Mouse (Mus musculus) heart, postnatal 36 days (tissue): ENCODE results near the gene Lag3. TPM values are rescaled to one million over a fixed set of nuclear protein-coding genes. Genes with fewer than 3 reads are reported as not detected.

Experiments used
- DNase-seq, 2 experiments: peaks; one replicate each; pipeline ENCODE4 v3.0.0; 2021 to 2022
- intact Hi-C: fragments of 180-260 bp; cut with DNase I; formaldehyde crosslinking; loops from one replicate; pipeline ENCODE4 v1.15.1; 2025
- total RNA-seq, 2 experiments: library from RNA; stranded (reverse); gene quantifications; 2 replicates each; pipeline ENCODE4 v1.2.3; 2021

Gene Lag3
- total RNA-seq, 2 experiments from 2014 or later = 0.19 to 0.43 TPM

GRCm38 (mm10) chr6:124920318-124921085, 9.0 kb upstream of the Lag3 start:
- intact Hi-C loops = no loop called here
- DNase-seq = peak in 1 of 2 experiments; percentile 17

- intact Hi-C loops = loop anchor here (10.0 kb wide), 1 partner anchor 435 kb away; no protein-coding TSS in a partner anchor
- peak; percentile 91 to 93 for DNase-seq
These were observed 8.3 kb upstream of the Lag3 start, which contains the start of gene Ptms for GRCm38 (mm10) chr6:124919695-124920317. Gene Ptms, minus strand, starts transcription at chr6:124920103.

- DNase-seq = no peak
- intact Hi-C loops = loop anchor here (10.0 kb wide), 1 partner anchor 436 kb away; no protein-coding TSS in a partner anchor
These were observed 7.6 kb upstream of the Lag3 start for GRCm38 (mm10) chr6:124918890-124919627.

- no peak for DNase-seq
- intact Hi-C loops = loop anchor here (10.0 kb wide), 1 partner anchor 436 kb away; no protein-coding TSS in a partner anchor
These were observed 6.8 kb upstream of the Lag3 start for GRCm38 (mm10) chr6:124918331-124918690.

- intact Hi-C loops = loop anchor here (1.0 to 10.0 kb wide), 3 partner anchors 13 to 437 kb away; no protein-coding TSS in a partner anchor
- DNase-seq = peak; percentile 89 to 93
These were observed 6.2 kb upstream of the Lag3 start for GRCm38 (mm10) chr6:124917518-124918330.

GRCm38 (mm10) chr6:124916695-124917517, 5.4 kb upstream of the Lag3 start:
- DNase-seq = peak; percentile 97
- intact Hi-C loops = loop anchor here (1.0 to 10.0 kb wide), 3 partner anchors 13 to 438 kb away; no protein-coding TSS in a partner anchor

GRCm38 (mm10) chr6:124915942-124916694, 4.6 kb upstream of the Lag3 start:
- peak; percentile 19 to 27 for DNase-seq
- intact Hi-C loops = loop anchor here (10.0 kb wide), 1 partner anchor 439 kb away; no protein-coding TSS in a partner anchor

- peak in 1 of 2 experiments; percentile 32 for DNase-seq
- intact Hi-C loops = loop anchor here (10.0 kb wide), 1 partner anchor 439 kb away; no protein-coding TSS in a partner anchor
These were observed 3.8 kb upstream of the Lag3 start for GRCm38 (mm10) chr6:124915160-124915941.

GRCm38 (mm10) chr6:124914511-124914910, 3.0 kb upstream of the Lag3 start:
- DNase-seq = no peak
- intact Hi-C loops = loop anchor here (10.0 kb wide), 1 partner anchor 440 kb away; no protein-coding TSS in a partner anchor

GRCm38 (mm10) chr6:124913721-124914285, 2.3 kb upstream of the Lag3 start:
- no peak for DNase-seq
- intact Hi-C loops = loop anchor here (10.0 kb wide), 1 partner anchor 441 kb away; no protein-coding TSS in a partner anchor

- no peak for DNase-seq
- intact Hi-C loops = loop anchor here (10.0 kb wide), 1 partner anchor 442 kb away; no protein-coding TSS in a partner anchor
These were observed 1.7 kb upstream of the Lag3 start for GRCm38 (mm10) chr6:124913214-124913613.

GRCm38 (mm10) chr6:124910032-124910431, 1.5 kb downstream of the Lag3 start:
- DNase-seq = no peak
- intact Hi-C loops = loop anchor here (10.0 kb wide), 1 partner anchor 445 kb away; no protein-coding TSS in a partner anchor

GRCm38 (mm10) chr6:124907767-124908166, 3.7 kb downstream of the Lag3 start:
- DNase-seq = no peak
- intact Hi-C loops = no loop called here

- intact Hi-C loops = loop anchor here (1.0 to 5.0 kb wide), 3 partner anchors 12 to 127 kb away; no protein-coding TSS in a partner anchor
- no peak for DNase-seq
These were observed 6.3 kb downstream of the Lag3 start for GRCm38 (mm10) chr6:124904991-124905860.

- intact Hi-C loops = loop anchor here (1.0 to 5.0 kb wide), 3 partner anchors 13 to 128 kb away; no protein-coding TSS in a partner anchor
- peak; percentile 68 to 73 for DNase-seq
These were observed 7.1 kb downstream of the Lag3 start for GRCm38 (mm10) chr6:124904161-124904981.
